Mouse (Mus musculus) megakaryocyte progenitor cell, adult 5-6 weeks (primary cell): ENCODE data around the gene Myo1g. TPM values are rescaled to one million over a fixed set of nuclear protein-coding genes. Genes with fewer than 3 reads are reported as not detected.

Experiments
- ATAC-seq: replicated peaks from 2 replicates; pipeline ENCODE4 v1.8.0; 2016; ENCODE audit warnings: mild to moderate bottlenecking, moderate TSS enrichment, inconsistent platforms; ENCODE audit not compliant: poor library complexity
- total RNA-seq, 2 experiments: library from RNA; stranded (forward) in 1 of 2; stranded (reverse) in 1 of 2; fragments of 157-497, 149-512 nt in 1 of 2; fragments of 200-1000 nt in 1 of 2; gene quantifications; 2 replicates each; pipeline versions ENCODE4 v1.2.3 to v1.2.4; 2015 to 2017

Myo1g gene
- total RNA-seq, 2 experiments from 2014 or later: 39.1 to 49.6 TPM

DNA sequence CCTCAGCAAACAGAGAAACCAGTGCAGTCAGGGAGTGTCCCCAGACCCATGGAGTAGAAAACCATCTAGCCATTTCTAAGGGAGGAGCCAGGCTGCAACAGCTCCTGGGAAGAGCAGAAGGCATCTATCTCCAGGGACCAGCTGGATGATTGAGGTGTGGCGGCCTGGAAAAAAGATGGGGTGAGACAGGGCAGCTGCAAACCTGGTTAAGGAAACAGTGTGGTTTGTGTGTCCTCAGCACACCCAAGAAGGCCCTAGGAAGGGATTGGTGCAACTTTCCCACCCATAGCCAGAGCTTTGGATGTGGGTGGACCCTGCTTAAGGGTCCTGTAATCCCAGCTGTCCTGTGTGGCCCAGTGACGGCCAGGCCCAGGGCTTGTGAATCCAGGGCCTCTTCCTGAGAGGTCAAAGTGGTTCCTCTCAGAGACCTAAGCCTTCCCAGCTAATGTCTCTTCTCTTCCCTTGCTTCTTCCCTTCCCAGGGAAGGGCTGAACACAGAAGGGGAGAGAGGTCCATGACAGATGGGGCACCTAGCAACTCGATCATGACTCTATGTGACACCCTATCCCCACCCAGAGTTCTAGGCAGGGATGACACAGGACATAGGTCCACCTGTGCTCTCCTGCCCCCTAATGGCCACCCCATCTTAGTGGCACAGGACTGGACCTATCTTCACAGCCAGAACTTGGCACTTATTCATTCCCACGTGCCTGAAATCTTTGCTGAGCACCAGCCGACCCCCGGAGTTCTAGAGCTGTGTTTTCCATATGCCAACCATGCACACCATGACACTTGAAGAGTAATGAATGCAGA is 30.9 kb downstream of the Myo1g start:
- ATAC-seq: peak; percentile 99

DNA sequence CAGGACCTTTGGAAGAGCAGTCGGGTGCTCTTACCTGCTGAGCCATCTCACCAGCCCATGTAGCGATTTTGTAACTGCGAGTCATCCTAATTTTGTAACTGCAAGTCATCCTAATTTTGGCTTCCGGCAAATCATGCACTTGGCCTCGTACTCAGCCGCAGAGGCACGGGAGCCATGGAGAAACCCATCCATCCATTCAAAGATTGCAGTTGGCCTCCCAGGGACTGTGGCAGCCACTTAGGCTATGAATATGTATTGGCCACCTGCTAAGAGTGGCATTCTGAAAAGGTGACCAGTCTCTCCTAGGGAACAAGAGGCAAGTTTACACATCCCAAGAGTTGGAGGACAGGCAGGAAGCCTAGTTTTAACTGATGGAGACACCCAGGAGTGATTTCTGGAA is 31.5 kb downstream of the Myo1g start:
- ATAC-seq: no peak

DNA sequence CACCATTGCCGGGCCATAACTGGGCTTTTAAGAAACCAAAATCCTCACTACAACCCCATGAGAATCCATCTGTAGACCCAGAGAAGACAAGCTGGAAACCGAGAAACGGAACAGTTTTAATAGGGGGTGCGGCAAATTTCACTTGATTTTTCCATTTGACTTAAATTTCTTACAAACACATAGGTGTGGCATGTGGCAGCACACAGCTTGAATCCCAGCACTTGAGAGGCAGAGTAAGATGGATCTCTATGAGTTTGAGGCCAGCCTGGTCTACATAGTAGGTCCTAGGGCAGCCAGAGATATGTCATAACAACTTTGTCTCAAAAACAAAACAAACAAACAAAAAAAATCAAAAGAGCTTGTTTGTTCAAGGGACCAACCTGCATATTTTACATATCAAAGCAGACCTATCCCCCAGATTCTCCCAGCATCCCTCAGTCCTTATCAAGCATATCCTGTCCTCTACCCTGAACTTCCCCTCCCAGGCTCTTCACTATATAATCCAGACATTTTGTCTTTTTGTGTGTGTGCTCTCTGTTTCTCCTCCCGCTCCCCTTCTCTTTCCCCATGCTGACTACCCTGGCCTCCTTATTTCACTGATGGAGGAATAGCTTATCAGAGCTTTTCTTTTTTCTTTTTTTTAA is 32.6 kb downstream of the Myo1g start:
- ATAC-seq: no peak

DNA sequence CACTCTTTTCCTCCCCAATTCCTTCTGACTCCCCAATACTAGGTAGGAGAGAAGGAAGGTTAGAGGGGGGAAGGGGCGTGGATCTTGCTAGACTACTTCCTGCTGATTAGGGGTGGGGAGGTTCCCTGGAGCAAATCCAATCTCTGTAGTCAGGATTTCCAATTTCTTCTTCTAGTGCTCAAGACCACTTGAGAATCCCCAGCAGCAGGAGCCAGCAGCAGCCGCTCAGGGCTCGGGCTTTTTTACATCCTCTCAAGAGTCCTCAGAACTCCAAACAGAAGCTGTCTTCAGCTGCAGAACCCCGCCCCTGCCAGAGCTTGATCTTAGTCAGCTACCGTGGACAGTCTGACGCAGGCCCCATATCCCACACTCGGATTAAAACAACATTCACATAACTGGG is 33.3 kb downstream of the Myo1g start:
- ATAC-seq: no peak

DNA sequence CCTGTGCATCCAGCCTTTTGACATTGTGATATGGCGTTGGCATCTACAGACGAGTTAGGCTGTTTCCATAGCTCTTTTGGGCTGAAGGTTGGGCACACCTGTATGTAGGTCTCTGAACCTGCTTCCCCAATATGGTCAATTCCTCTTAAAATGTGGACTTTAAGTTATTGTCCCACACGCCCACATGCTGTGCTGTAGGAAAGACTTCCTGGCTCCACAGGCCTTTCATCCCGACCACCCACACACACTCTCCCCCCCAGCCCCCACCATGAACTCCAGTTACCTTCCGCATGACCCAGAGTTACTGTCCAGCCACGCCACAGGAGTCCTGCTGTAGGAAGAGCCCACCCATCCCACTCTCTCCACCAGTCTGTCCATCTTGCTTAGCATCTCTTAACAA is 33.8 kb downstream of the Myo1g start:
- no peak for ATAC-seq

DNA sequence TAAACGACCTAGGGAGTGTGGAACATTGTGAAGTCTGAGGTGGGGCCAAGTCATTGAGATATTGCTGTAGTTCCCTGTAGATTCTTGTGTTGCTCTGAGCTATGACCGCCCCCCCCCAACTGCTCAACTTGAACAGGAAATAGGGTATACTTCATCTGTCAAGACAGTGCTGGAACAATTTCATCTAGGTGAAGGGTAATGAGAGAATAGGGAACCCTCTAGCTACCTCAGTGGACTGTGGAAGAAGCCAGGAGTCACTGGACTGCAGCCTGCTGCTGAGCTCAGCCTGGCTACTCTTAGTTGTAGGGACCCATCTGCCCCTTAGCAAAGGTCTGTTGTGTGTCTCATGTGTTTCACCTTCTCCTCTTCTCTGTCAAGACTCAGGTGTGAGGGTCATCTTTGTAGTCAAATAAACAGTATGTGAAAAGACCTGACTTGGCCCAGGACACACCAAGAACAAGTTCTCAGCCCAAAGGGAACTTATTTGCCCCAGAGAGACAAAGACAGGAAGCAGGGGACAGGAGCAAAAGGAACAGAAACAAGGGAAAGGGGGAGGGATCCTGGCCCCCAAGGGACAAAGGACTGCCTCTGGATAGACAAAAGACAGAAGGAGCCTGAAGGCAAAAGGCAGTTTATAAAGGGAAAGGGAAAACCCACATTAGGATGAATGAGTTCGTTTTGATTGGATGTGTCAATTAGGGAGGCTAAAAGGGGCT is 36.4 kb downstream of the Myo1g start:
- peak; percentile 37 for ATAC-seq

DNA sequence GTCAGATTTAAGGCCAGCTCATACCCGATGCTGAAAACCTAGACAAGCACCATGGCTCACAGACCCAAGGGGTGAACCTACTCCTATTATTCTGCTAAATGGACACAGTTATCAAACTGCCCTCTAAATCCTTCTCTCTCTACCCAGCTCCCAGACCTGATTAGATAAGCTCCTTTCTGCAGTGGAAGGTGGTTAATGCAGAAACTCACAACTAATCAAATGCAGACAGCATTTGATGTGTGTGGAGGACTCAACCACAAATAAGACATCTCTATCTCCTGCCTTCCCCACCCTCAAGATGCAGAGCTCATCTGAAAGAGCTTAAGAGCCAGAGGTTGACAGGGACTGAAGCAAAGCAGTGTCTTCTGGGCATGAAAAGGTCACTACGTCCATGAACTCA is 37.7 kb downstream of the Myo1g start:
- ATAC-seq: peak; percentile 72

DNA sequence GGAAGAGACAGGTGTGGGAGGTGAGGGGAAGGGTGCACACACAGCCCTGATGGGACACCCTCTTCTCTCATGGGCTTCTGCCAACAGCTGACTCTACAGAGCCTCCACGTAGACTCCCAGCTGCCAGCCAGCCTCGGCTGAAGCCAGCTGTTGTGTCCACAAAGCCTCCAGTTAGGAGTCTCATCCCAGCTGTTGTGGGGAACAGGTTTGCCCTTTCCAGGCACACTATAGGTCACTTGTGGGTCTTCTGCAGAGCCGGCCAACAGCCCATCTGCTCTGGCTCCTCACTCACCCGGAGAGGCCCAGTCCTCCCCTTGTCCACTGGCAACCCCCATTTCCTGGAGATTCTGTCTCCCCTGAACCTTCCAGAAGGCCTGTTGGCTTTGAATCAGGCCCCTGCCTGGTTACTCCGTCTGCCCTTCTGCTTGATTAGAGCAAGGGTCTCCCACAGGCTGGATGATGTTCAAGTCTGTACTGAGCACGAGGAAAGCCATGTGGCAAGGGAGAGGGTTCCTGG is 39.0 kb downstream of the Myo1g start:
- no peak for ATAC-seq

DNA sequence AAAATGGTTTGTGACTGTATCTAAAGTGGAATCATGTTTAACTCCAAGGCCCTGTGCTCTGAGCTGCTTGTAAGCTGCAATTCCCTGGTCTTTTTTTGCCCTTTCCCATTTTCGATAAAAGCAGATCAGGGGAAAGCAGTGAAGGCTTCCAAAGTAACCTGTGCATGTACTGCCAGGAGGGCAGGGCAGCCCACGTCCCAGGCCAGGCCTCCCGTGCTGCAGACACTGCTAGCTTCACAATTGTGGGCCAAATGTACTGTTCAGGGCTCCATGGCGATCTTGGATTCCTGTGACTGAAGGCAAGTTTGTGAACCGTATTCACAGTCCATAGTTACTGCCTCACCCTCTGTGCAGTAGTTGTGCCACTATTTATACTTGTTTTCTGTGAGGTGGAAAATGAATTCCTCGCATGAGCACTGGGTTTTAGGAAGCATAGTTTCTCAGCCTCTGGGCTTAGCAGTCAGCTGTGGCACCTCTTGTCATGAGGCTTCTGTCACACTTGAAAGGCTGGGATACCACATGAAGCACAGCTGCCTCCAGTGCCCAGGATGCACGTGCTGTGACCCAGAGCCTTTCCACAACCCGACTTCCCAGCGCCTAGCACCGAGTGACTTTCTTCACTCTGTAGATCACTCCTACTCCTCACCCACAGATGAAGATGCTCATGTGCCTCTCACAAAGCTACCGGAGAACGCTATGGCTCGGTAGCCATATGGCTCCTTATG is 39.9 kb downstream of the Myo1g start:
- ATAC-seq: no peak

DNA sequence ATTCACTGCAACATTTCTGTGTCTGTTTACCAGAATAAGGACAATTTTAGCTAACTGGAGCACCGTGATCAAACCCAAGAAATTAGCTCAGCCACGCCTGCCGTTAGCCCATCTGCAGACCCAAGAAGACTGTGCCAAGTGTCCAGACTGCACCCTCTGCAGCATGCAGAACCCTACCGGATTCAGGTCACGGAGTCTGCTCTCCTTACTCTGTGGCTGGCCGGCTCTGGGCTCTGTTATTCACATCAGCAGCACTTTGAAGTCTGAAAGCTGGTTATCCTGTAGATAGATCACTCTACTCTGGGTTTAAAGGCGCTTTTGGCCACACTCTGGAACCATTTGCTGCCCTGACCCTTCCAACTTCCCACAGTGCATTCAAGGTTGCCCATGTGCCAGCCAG is 40.6 kb downstream of the Myo1g start:
- ATAC-seq: no peak

DNA sequence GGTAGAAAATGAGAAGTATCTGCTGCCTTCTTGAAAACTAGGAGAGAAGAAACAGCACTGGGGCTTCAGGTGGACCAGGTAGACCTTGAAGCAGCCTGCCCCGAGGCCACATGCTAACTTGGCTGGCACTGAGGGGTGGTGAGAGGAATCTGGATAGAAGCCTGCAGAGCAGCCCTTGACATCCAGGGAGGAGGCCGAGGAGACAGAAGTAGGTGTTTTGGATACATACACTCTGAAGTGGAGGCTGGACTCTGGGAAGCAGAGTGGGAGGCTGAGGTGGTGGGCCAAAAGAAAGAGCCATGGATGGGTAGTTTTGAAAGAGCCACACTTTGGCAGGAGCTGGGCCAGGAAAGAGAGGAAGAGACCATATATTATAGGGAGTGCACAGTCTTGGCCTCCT is 41.5 kb downstream of the Myo1g start:
- no peak for ATAC-seq

DNA sequence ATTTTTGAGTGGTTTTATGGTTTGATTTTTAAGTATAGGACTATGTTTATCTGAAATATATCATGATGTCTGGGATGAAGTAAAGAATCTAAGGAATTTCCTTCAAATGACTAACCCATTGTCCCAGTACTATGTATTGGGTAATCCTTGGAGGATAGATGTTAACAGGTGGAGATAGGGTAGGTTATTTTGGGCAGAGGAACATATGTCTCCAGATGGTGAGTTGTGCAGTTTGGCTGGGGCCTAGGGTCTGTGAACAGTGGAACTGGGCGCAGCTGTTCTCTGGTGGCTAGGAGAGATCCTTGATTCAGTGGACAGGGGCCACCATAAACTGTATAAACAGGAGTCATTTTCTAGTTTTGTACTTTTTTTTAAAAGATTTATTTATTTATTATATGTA is 43.4 kb downstream of the Myo1g start:
- ATAC-seq: no peak

DNA sequence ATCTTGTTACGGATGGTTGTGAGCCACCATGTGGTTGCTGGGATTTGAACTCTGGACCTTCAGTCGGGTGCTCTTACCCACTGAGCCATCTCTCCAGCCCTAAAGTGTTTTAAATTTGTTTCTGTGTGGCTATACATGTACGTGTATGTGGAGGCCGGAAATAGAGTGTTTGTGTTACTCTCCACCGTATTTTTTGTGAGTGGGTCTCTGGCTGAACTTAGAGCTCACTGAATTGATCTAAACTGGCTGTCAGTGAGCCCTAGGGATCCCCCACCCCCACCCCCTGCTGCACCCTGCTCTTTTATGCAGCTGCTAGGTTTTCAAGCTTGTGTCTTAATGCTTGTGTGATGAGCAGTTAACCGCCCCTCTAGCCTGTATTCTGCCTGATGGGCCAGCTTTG is 43.9 kb downstream of the Myo1g start:
- ATAC-seq: no peak

DNA sequence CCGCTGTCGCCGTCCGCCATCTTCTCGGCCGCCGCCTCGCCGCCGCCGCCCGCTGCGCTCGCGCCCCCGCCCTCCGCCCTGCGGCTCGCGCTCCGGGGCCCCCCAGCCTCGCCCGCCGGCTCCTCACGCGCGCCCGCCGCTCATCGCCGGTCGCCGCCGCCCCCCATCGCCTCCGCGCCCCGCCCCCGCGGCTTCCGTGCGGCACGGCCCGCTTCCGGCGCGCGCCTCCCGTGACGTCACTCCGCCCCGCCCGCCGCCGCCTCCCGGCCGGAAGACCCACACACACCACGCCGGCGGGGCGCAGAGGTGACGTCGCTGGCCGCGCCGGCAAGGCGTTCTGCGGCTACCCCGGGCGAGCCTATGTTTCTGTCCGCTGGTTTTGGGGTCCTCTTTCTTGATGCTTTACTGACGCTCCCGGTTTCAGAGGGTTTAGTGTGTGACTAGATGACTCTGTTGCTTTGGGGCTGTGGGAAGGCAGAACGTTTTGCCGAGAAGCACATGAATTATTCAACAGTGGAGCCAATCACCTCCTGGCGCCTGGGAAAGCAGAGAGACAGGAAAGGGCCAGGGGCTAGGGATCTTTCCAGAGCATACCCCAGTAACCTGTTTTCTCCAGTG is 44.8 kb downstream of the Myo1g start, which contains the start of gene Purb:
Gene Purb (minus strand): TSS at position 51 of the 618 bp plus-strand sequence.
- peak; percentile 90 for ATAC-seq

DNA sequence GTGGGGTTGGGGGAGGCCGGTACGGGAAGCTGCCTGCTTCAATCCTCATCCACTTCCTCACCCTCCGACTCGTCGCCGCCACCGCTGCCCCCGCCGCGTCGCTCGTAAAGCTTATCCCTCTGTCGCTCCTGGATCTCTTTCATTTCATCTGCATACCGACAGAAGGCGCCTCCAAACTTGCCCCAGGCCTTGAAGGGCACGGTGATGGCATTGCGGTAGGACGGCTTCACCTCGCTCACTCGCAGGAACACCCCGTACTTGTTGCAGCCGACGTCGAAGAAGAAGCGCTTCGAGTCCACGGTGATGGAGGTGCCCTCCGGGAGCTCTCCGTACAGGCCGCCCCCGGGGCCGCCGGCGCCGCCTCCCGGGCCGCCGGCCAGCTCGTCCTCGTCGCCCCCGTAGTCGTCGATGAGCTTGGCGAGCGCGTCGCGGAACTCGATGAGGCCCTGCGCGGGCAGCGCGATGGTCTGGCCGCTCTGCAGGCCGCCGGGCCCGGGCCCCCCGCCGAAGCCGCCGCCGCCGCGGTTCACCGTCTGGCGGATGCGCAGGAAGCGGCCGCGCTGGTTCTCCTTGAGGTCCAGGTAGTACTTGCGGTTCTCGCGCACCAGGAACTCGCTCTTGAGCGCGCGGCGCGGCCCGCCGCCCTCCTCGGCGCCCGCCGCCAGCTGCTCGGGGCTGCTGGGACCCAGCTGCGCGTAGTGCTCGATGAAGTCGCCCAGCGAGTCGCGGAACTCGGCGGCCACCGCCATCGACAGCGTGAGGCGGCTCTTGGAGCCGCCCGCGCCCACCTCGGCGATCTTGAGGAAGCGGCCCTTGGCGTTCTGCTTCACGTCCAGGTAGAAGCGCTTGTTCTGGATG is 45.7 kb downstream of the Myo1g start:
- peak; percentile 46 for ATAC-seq

DNA sequence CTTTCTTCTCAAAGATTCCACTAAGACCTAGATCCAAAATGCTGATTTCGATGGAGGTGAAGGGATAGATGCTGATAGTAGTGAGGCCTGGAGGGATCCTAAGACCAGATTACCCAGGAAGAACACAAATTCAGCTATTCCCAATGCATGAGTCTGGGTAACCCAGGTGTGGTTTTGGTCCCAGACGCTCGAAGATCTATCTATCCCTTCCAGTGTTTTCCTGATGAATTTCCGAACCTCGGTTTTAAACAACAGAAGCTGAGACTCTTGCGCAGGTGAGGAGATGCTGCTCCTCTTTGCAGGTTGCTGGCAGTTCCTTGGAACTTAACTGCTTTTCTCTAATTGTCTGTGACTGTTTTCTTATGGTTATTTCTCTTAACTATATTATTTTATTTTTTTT is 46.4 kb downstream of the Myo1g start:
- ATAC-seq: no peak

DNA sequence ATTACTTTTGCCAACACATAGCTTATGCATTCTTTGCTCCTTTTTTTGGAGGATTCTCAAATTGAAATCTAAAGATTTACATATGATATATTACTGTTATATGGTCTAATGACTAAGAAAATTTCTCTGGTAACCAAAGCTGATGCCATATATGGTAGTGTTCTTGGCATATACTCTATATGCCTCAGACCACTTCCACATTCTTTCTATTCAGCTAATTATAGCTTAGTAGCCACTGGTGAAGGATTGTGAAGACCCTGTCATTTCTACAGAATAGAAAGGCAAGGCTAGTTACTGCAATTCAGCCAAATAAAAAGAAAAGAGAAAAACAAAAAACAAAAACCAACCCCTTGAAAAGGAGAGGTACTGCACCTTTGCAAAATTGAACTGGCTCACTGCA is 48.7 kb downstream of the Myo1g start:
- ATAC-seq: no peak

DNA sequence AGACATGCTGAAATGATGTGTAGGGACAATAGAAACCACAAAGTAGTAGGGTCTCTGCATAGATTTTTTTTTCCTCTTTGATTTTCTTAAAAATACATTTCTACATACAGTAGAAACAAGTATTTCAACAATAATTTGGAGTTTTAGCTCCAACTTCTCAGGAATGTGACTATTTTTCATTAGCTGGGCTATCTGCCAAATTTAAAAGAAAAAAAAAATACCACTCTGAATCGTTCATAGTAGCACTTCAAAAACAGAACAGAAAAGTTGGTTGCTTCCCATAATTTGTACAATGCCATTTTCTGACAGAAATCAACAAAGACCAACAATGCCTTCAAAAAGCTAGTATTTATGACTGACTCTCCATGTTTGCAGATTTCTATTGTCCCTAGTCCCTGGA is 49.3 kb downstream of the Myo1g start:
- no peak for ATAC-seq

DNA sequence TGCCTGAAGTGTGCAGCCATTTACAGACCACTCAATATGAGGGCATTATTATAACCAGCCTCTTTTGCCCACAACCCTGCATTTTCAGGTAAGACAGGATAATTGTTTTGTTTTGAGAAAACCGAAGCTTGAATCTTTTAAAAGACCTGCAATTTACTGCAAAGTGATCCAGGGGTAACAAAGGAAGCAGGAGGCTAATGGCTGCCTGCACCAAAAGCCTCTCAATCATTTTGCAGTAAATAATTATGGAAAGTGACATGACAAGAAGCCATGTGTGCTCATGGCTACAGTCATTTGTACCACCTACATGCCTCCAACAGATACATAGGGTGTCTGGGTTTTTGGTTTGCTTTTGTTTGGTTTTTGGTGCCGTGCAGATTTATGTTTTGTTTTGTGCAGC is 49.7 kb downstream of the Myo1g start:
- no peak for ATAC-seq

DNA sequence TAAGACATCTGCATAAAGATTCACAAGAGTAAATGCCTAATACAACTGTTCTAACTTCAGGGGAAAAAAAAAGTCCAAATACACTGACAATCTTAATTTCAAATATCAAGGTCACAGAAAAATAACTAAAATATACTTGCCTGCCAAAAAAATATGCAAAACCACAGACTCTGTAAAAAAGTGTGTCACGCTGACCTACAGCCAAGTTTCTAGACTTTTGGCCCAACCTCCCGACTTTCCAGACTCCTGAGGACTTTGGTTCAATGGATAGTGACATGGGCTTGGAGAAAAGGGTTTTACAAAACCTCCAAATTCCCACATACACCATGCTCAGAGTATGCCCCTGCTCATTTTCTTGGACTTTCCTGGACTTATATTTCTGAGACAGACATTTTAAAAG is 52.2 kb downstream of the Myo1g start:
- no peak for ATAC-seq
